Mouse (Mus musculus) erythroblast, embryonic 14.5 days (primary cell): Measurements from ENCODE around the gene Spaca9. TPM values are rescaled to one million over a fixed set of nuclear protein-coding genes. Genes with fewer than 3 reads are reported as not detected.

Source experiments
- H3K27me3 ChIP-seq: 2 replicates; pipeline ENCODE4 v1.6.1; 2012; ENCODE audit warnings: inconsistent platforms; ENCODE audit not compliant: control insufficient read depth
- H3K36me3 ChIP-seq: 2 replicates; pipeline ENCODE4 v1.6.1; 2012; ENCODE audit warnings: mild to moderate bottlenecking, inconsistent platforms; ENCODE audit not compliant: control insufficient read depth
- H3K4me1 ChIP-seq: 2 replicates; pipeline ENCODE4 v1.6.1; 2012; ENCODE audit warnings: inconsistent platforms; ENCODE audit not compliant: control insufficient read depth
- H3K4me3 ChIP-seq: replicated peaks from 2 replicates; pipeline ENCODE3; 2012; ENCODE audit warnings: moderate library complexity, mild to moderate bottlenecking, inconsistent platforms
- H3K9me3 ChIP-seq: 2 replicates; pipeline ENCODE4 v1.6.1; 2012; ENCODE audit warnings: low read length, inconsistent platforms, mixed read lengths; ENCODE audit not compliant: control insufficient read depth
- GATA1 ChIP-seq: IDR thresholded peaks from 2 replicates; pipeline ENCODE4 v1.6.1; 2012; ENCODE audit warnings: low read length, inconsistent platforms, mixed read lengths
- TAL1 ChIP-seq: IDR thresholded peaks from 3 replicates; pipeline ENCODE4 v1.6.1; 2012; ENCODE audit warnings: low read length, inconsistent platforms, mixed read lengths
- polyA plus RNA-seq: library from polyadenylated mRNA; stranded (reverse); fragments of >175 nt; gene quantifications from 2 replicates; pipeline ENCODE4 v1.2.3, GENCODE M21; 2012

Spaca9 gene
- polyA plus RNA-seq, 1 experiment = not detected

- H3K27me3 ChIP-seq = no peaks in the 10 kb centered on the region
- peaks cover 99% of the 10 kb centered on the region for H3K36me3 ChIP-seq
- H3K4me1 ChIP-seq = no peaks in the 10 kb centered on the region
- H3K9me3 ChIP-seq = no peaks in the 10 kb centered on the region
- no peak for TF ChIP-seq TAL1
- TF ChIP-seq GATA1 = no peak
- H3K4me3 ChIP-seq = no peak overlapping the region
Measured at GRCm38 (mm10) chr2:28680710-28681109, 18.8 kb downstream of the Spaca9 start.

GRCm38 (mm10) chr2:28676005-28676404, 23.5 kb downstream of the Spaca9 start:
- H3K36me3 ChIP-seq = peaks cover 96% of the 10 kb centered on the region
- no peaks in the 10 kb centered on the region for H3K9me3 ChIP-seq
- no peaks in the 10 kb centered on the region for H3K27me3 ChIP-seq
- H3K4me1 ChIP-seq = no peaks in the 10 kb centered on the region
- TF ChIP-seq GATA1 (no peak), TAL1 (no peak)
- H3K4me3 ChIP-seq = no peak overlapping the region

GRCm38 (mm10) chr2:28671438-28671837, 28.1 kb downstream of the Spaca9 start:
- Histone ChIP-seq H3K27me3 (no peaks in the 10 kb centered on the region), H3K4me1 (peaks cover 4% of the 10 kb centered on the region), H3K4me3 (no peak overlapping the region), H3K9me3 (no peaks in the 10 kb centered on the region), H3K36me3 (peaks cover 95% of the 10 kb centered on the region)
- TF ChIP-seq TAL1 (no peak), GATA1 (no peak)

- no peak overlapping the region for H3K4me3 ChIP-seq
- TF ChIP-seq GATA1 (no peak), TAL1 (no peak)
- H3K4me1 ChIP-seq = peaks cover 23% of the 10 kb centered on the region
- H3K9me3 ChIP-seq = no peaks in the 10 kb centered on the region
- H3K27me3 ChIP-seq = no peaks in the 10 kb centered on the region
- H3K36me3 ChIP-seq = peaks cover 96% of the 10 kb centered on the region
Measured at GRCm38 (mm10) chr2:28665818-28666217, 33.7 kb downstream of the Spaca9 start.

- TF ChIP-seq GATA1 = no peak
- no peak; the same call in 2 of the 3 replicates for TF ChIP-seq TAL1
- H3K4me3 ChIP-seq = no peak overlapping the region
- H3K4me1 ChIP-seq = peaks cover 30% of the 10 kb centered on the region
- H3K9me3 ChIP-seq = no peaks in the 10 kb centered on the region
- H3K36me3 ChIP-seq = peaks cover 98% of the 10 kb centered on the region
- H3K27me3 ChIP-seq = no peaks in the 10 kb centered on the region
Measured at GRCm38 (mm10) chr2:28662891-28663290, 36.6 kb downstream of the Spaca9 start.

GRCm38 (mm10) chr2:28656216-28656615, 43.3 kb downstream of the Spaca9 start:
- Histone ChIP-seq H3K4me3 (no peak overlapping the region), H3K36me3 (peaks cover 65% of the 10 kb centered on the region), H3K9me3 (no peaks in the 10 kb centered on the region), H3K4me1 (peaks cover 7% of the 10 kb centered on the region), H3K27me3 (no peaks in the 10 kb centered on the region)
- TF ChIP-seq TAL1 (no peak), GATA1 (no peak)

GRCm38 (mm10) chr2:28654295-28654694, 45.2 kb downstream of the Spaca9 start:
- H3K36me3 ChIP-seq = peaks cover 47% of the 10 kb centered on the region
- H3K27me3 ChIP-seq = no peaks in the 10 kb centered on the region
- H3K4me3 ChIP-seq = no peak overlapping the region
- H3K4me1 ChIP-seq = peaks cover 9% of the 10 kb centered on the region
- TF ChIP-seq GATA1 = no peak
- no peaks in the 10 kb centered on the region for H3K9me3 ChIP-seq

GRCm38 (mm10) chr2:28653351-28653750, 46.2 kb downstream of the Spaca9 start:
- Histone ChIP-seq H3K4me1 (peaks cover 2% of the 10 kb centered on the region), H3K36me3 (peaks cover 38% of the 10 kb centered on the region), H3K4me3 (no peak overlapping the region), H3K9me3 (no peaks in the 10 kb centered on the region), H3K27me3 (no peaks in the 10 kb centered on the region)
- TF ChIP-seq GATA1 (no peak), TAL1 (no peak)

- peaks cover 17% of the 10 kb centered on the region for H3K36me3 ChIP-seq
- TF ChIP-seq TAL1 (no peak), GATA1 (no peak)
- no peak overlapping the region for H3K4me3 ChIP-seq
- no peaks in the 10 kb centered on the region for H3K9me3 ChIP-seq
- no peaks in the 10 kb centered on the region for H3K27me3 ChIP-seq
- peaks cover 14% of the 10 kb centered on the region for H3K4me1 ChIP-seq
Measured at GRCm38 (mm10) chr2:28650526-28650925, 49.0 kb downstream of the Spaca9 start.

GRCm38 (mm10) chr2:28643081-28643480, 56.4 kb downstream of the Spaca9 start:
- H3K4me1 ChIP-seq = peaks cover 60% of the 10 kb centered on the region
- no peak overlapping the region for H3K4me3 ChIP-seq
- no peaks in the 10 kb centered on the region for H3K27me3 ChIP-seq
- no peaks in the 10 kb centered on the region for H3K9me3 ChIP-seq
- H3K36me3 ChIP-seq = no peaks in the 10 kb centered on the region; the same call in 1 of the 2 replicates
- no peak for TF ChIP-seq TAL1
- TF ChIP-seq GATA1 = no peak

Other genes starting within 250 kb of the Spaca9 start
- not detected in 2 replicates for gene 1700007K13Rik, start 233.4 kb downstream of the Spaca9 start, polyA plus RNA-seq
- 1.0 and 1.5 TPM in 2 replicates for gene Mrps2, start 231.7 kb downstream of the Spaca9 start, polyA plus RNA-seq
- gene Gbgt1, start 202.8 kb downstream of the Spaca9 start, polyA plus RNA-seq = not detected in 2 replicates
- not detected in 2 replicates for gene Gm10134, start 193.6 kb downstream of the Spaca9 start, polyA plus RNA-seq
- gene Ralgds, start 186.6 kb downstream of the Spaca9 start, polyA plus RNA-seq = 0.03 and 0.06 TPM in 2 replicates
- not detected in 2 replicates for gene Cel, start 136.3 kb downstream of the Spaca9 start, polyA plus RNA-seq
- 1.8 and 2.1 TPM in 2 replicates for gene Gtf3c5, start 116.0 kb downstream of the Spaca9 start, polyA plus RNA-seq
- 35.4 and 47.5 TPM in 2 replicates for gene Gfi1b, start 77.7 kb downstream of the Spaca9 start, polyA plus RNA-seq
- gene Tsc1, start 58.5 kb downstream of the Spaca9 start, polyA plus RNA-seq = 0.56 and 0.79 TPM in 2 replicates
- not detected in 2 replicates for gene Ak8, start 437 bp upstream of the Spaca9 start, polyA plus RNA-seq
- gene Gtf3c4, start 140.6 kb upstream of the Spaca9 start, polyA plus RNA-seq = 0.41 and 0.79 TPM in 2 replicates
- 0.14 and 0.25 TPM in 2 replicates for gene Ddx31, start 140.7 kb upstream of the Spaca9 start, polyA plus RNA-seq
- not detected in 2 replicates for gene Barhl1, start 216.9 kb upstream of the Spaca9 start, polyA plus RNA-seq